Mouse (Mus musculus): ENCODE measurements around the gene Enpp7.

GRCm38 (mm10) chr11:119034635-119035034, 46.6 kb downstream of the Enpp7 start:
- no peak for TF ChIP-seq POLR2A (IDR thresholded peaks at IDR 0.05; ENCODE audit: control insufficient read depth, extremely low read depth, insufficient read depth, low read length, poor library complexity)
- no peak for TF ChIP-seq CTCF (IDR thresholded peaks at IDR 0.05; ENCODE audit: borderline replicate concordance, control insufficient read depth, extremely low read depth, insufficient read depth, low read length, poor library complexity)
